ENCODE assay signal across 8 mouse cellular contexts in the genomic region with DNA sequence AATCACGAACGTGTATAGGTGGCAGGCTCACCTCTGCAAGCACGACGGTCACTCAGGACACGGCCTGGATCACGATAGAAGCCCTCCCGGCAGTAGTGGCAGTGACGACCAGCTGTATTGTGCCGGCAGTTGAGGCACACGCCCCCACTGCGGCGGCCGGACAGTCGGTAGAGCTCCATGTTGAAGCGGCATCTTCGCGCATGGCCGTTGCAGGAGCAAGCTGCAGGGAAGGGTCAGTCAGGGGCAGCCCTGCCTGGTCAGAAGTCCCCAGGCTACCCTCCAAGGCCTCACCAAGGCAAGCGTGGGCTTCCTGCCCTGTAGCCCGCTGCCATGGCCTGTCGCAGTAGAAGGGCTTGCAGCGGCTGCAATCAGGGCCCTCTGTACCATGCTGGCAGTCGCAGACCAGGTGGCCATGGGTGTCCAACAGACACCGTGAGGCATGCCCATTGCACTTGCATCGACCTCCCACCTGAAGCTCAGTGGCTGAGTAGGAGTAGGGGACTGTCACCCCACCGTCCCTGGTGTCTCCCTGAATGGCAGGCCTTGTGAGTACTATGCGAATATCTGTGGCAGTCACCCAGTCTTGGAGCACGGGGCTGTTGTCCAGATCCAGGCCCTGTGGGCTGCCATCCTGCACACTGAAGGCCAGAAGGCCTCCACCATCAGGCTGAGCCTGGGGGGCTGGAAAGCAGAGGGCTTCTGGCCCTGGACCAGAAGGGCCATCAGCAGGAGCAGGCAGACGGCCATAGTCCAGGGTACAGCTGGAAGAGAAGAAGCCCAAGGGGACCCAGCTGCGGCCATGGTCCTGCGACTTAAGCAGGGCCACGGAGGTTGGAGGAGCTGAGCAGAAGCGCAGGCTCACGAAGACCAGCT. TPM values are rescaled to one million over a fixed set of nuclear protein-coding genes. Genes with fewer than 3 reads are reported as not detected.
DNase-seq lines count a peak whose midpoint lies in the region; ATAC-seq and TF ChIP-seq lines count a peak whose summit lies in the region.

No protein-coding gene starts in this region.

- no peaks in the 10 kb centered on the region for H3K36me3 ChIP-seq in E14TG2a.4 (ENCODE audit: insufficient read depth, low read length)
- no peaks in the 10 kb centered on the region for H3K36me3 ChIP-seq in forebrain, postnatal 0 days (ENCODE audit: insufficient read depth)
- no peaks in the 10 kb centered on the region for H3K36me3 ChIP-seq in liver, embryonic 13.5 days

- peaks cover 71% of the 10 kb centered on the region for H3K27me3 ChIP-seq in E14TG2a.4 (ENCODE audit: insufficient read depth, low read length)
- no peaks in the 10 kb centered on the region for H3K27me3 ChIP-seq in forebrain, postnatal 0 days (ENCODE audit: insufficient read depth, low read length)
- peaks cover 45% of the 10 kb centered on the region for H3K27me3 ChIP-seq in liver, embryonic 13.5 days

- peak overlapping the region; percentile 87 for H3K4me3 ChIP-seq in E14TG2a.4 (replicated peaks; ENCODE audit: low read length)
- H3K4me3 ChIP-seq in forebrain, postnatal 0 days (ENCODE audit: low read depth, low read length) = peak overlapping the region; percentile 52
- H3K4me3 ChIP-seq in liver, embryonic 13.5 days (replicated peaks) = peak overlapping the region; percentile 80

- no peak overlapping the region for H3K27ac ChIP-seq in forebrain, postnatal 0 days (ENCODE audit: low read depth, low read length)
- H3K27ac ChIP-seq in liver, embryonic 13.5 days = peak overlapping the region; percentile 99

- H3K4me2 ChIP-seq in forebrain, postnatal 0 days (ENCODE audit: low read depth) = peak overlapping the region; percentile 97
- H3K4me2 ChIP-seq in liver, embryonic 13.5 days = peak overlapping the region; percentile 100

- peak overlapping the region; percentile 81 for H3K9ac ChIP-seq in forebrain, postnatal 0 days
- peak overlapping the region; percentile 93 for H3K9ac ChIP-seq in liver, embryonic 13.5 days

- peaks cover 88% of the 10 kb centered on the region for H3K4me1 ChIP-seq in E14TG2a.4 (replicated peaks; ENCODE audit: low read depth, low read length)
- H3K4me1 ChIP-seq in forebrain, postnatal 0 days (ENCODE audit: insufficient read depth) = peaks cover 58% of the 10 kb centered on the region
- H3K4me1 ChIP-seq in liver, embryonic 13.5 days (replicated peaks) = peaks cover 98% of the 10 kb centered on the region

- no peak for TF ChIP-seq CTCF in E14TG2a.4 (conservative IDR thresholded peaks at IDR 0.05; ENCODE audit: low read length)
- TF ChIP-seq CTCF in forebrain, postnatal 0 days (IDR thresholded peaks at IDR 0.05; ENCODE audit: low read depth) = no peak

- H3K9me3 ChIP-seq in E14TG2a.4 (ENCODE audit: low read length) = no peaks in the 10 kb centered on the region
- no peaks in the 10 kb centered on the region for H3K9me3 ChIP-seq in forebrain, postnatal 0 days (ENCODE audit: low read length)
- no peaks in the 10 kb centered on the region for H3K9me3 ChIP-seq in liver, embryonic 13.5 days (replicated peaks)

- WGBS in forebrain, postnatal 0 days = 66% methylated on average over 34 of the region's 34 CpGs
- WGBS in liver, embryonic 13.5 days (ENCODE audit: insufficient replicate concordance) = 71% methylated on average over 34 of the region's 34 CpGs

- DNase-seq in embryo, embryonic 9.5 days (ENCODE audit: extremely low spot score) = peak; percentile 9
- DNase-seq in embryo, embryonic 10.5 days (ENCODE audit: low spot score) = no peak
- DNase-seq in forebrain, postnatal 0 days = peak; percentile 11
- no peak for DNase-seq in liver, embryonic 13.5 days
- no peak for DNase-seq in c-Kit-positive CD71-positive TER-119-positive erythroid progenitor cells, embryonic 14.5 days (ENCODE audit: low spot score)
- DNase-seq in thymus, postnatal 14 days = no peak
- DNase-seq in layer of hippocampus, postnatal 25 days (ENCODE audit: extremely low spot score in 1 of 2, low spot score in 1 of 2) = no peak

- no peak for ATAC-seq in forebrain, postnatal 0 days
- no peak for ATAC-seq in liver, embryonic 13.5 days (ENCODE audit: low read depth)

RNA-seq across cellular contexts. Expression of a gene that starts 1.3 kb away (rescaled TPM):
- total RNA-seq in forebrain, postnatal 0 days (2014; rRNA removed) = 18.3 and 19.6 TPM in 2 replicates
- polyA plus RNA-seq in forebrain, postnatal 0 days (2015; fragmentation: Nextera tagmentation; extraction: Ambion mirVana) = 2.9 and 4.0 TPM in 2 replicates
- 1.00 and 1.4 TPM in 2 replicates for polyA plus RNA-seq in liver, embryonic 13.5 days (2015; fragmentation: Nextera tagmentation; extraction: Ambion mirVana)
- total RNA-seq in layer of hippocampus, postnatal 25 days (2021) = 10 to 100 TPM; 10.8 to 11.0 TPM

RNA-seq across cellular contexts. Expression of a gene that starts 2.6 kb away (rescaled TPM):
- total RNA-seq in forebrain, postnatal 0 days (2014; rRNA removed) = 94.5 and 113 TPM in 2 replicates
- 15.7 and 23.5 TPM in 2 replicates for polyA plus RNA-seq in forebrain, postnatal 0 days (2015; fragmentation: Nextera tagmentation; extraction: Ambion mirVana)
- polyA plus RNA-seq in liver, embryonic 13.5 days (2015; fragmentation: Nextera tagmentation; extraction: Ambion mirVana) = 6.9 and 7.5 TPM in 2 replicates
- total RNA-seq in layer of hippocampus, postnatal 25 days (2021) = 10 to 100 TPM; 60.1 to 64.2 TPM

RNA-seq across cellular contexts. Expression of a gene that starts 12.6 kb away (rescaled TPM):
- total RNA-seq in forebrain, postnatal 0 days (2014; rRNA removed) = 19.7 and 20.1 TPM in 2 replicates
- polyA plus RNA-seq in forebrain, postnatal 0 days (2015; fragmentation: Nextera tagmentation; extraction: Ambion mirVana) = 9.6 and 10.0 TPM in 2 replicates
- polyA plus RNA-seq in liver, embryonic 13.5 days (2015; fragmentation: Nextera tagmentation; extraction: Ambion mirVana) = 10.8 and 11.6 TPM in 2 replicates
- total RNA-seq in layer of hippocampus, postnatal 25 days (2021) = 10 to 100 TPM in 1 of 2 experiments, 1 to 10 TPM in 1; 8.4 to 10.0 TPM

RNA-seq across cellular contexts. Expression of a gene that starts 38.5 kb away (rescaled TPM):
- total RNA-seq in forebrain, postnatal 0 days (2014; rRNA removed) = 386 and 489 TPM in 2 replicates
- 1,891 and 2,006 TPM in 2 replicates for polyA plus RNA-seq in forebrain, postnatal 0 days (2015; fragmentation: Nextera tagmentation; extraction: Ambion mirVana)
- polyA plus RNA-seq in liver, embryonic 13.5 days (2015; fragmentation: Nextera tagmentation; extraction: Ambion mirVana) = 348 and 367 TPM in 2 replicates
- 1,000 to 10,000 TPM; 1,231 to 1,342 TPM for total RNA-seq in layer of hippocampus, postnatal 25 days (2021)

RNA-seq across cellular contexts. Expression of a gene that starts 43.3 kb away (rescaled TPM):
- 6.2 and 7.4 TPM in 2 replicates for total RNA-seq in forebrain, postnatal 0 days (2014; rRNA removed)
- polyA plus RNA-seq in forebrain, postnatal 0 days (2015; fragmentation: Nextera tagmentation; extraction: Ambion mirVana) = 4.1 and 6.9 TPM in 2 replicates
- polyA plus RNA-seq in liver, embryonic 13.5 days (2015; fragmentation: Nextera tagmentation; extraction: Ambion mirVana) = 69.1 and 89.8 TPM in 2 replicates
- total RNA-seq in layer of hippocampus, postnatal 25 days (2021) = 1 to 10 TPM; 4.1 to 6.6 TPM

Comparison
In these comparisons a context has a peak if more than half of its experiments do, and no peak if none do; other contexts are left out.
1. DNase-seq: peak in embryo, embryonic 9.5 days (single experiment) and forebrain, postnatal 0 days (single experiment); none in embryo, embryonic 10.5 days (single experiment), liver, embryonic 13.5 days (single experiment), c-Kit-positive CD71-positive TER-119-positive erythroid progenitor cells, embryonic 14.5 days (single experiment), thymus, postnatal 14 days (single experiment) and layer of hippocampus, postnatal 25 days (0 of 2).
2. Peak in every context shown above with its lines, with median percentiles within 50 percentile points of each other: H3K4me3 ChIP-seq.